Mouse (Mus musculus): ENCODE results near the gene Ppa2. TPM values are rescaled to one million over a fixed set of nuclear protein-coding genes. Genes with fewer than 3 reads are reported as not detected.

Gene Ppa2
- polyA plus RNA-seq, 1 experiment = 37.6 TPM

GRCm38 (mm10) chr3:133389803-133390387, 80.0 kb downstream of the Ppa2 start:
- DNase-seq (ENCODE audit: low read depth) = no peak

GRCm38 (mm10) chr3:133394531-133394930, 84.6 kb downstream of the Ppa2 start:
- no peak for DNase-seq (ENCODE audit: low read depth)

GRCm38 (mm10) chr3:133403849-133404248, 93.9 kb downstream of the Ppa2 start:
- no peak for DNase-seq (ENCODE audit: low read depth)

- no peak for DNase-seq (ENCODE audit: low read depth)
Measured at GRCm38 (mm10) chr3:133405636-133406035, 95.7 kb downstream of the Ppa2 start.

- DNase-seq (ENCODE audit: low read depth) = no peak
Measured at GRCm38 (mm10) chr3:133406248-133406647, 96.3 kb downstream of the Ppa2 start.

- DNase-seq (ENCODE audit: low read depth) = no peak
Measured at GRCm38 (mm10) chr3:133411123-133411675, 101.3 kb downstream of the Ppa2 start.

GRCm38 (mm10) chr3:133411768-133412167, 101.9 kb downstream of the Ppa2 start:
- DNase-seq (ENCODE audit: low read depth) = no peak

GRCm38 (mm10) chr3:133414747-133415146, 104.8 kb downstream of the Ppa2 start:
- no peak for DNase-seq (ENCODE audit: low read depth)

GRCm38 (mm10) chr3:133423073-133423472, 113.2 kb downstream of the Ppa2 start:
- DNase-seq (ENCODE audit: low read depth) = no peak

Other genes starting within 250 kb of the Ppa2 start
- 8.7 and 9.5 TPM in 2 replicates for gene Ints12, start 218.3 kb upstream of the Ppa2 start, polyA plus RNA-seq (2012; rRNA removed)
- 3.8 and 5.1 TPM in 2 replicates for gene Gstcd, start 218.1 kb upstream of the Ppa2 start, polyA plus RNA-seq (2012; rRNA removed)
- gene Arhgef38, start 75.2 kb upstream of the Ppa2 start, polyA plus RNA-seq (2012; rRNA removed) = 4.7 and 5.2 TPM in 2 replicates
- 13.8 and 16.9 TPM in 2 replicates for gene Tet2, start 235.0 kb downstream of the Ppa2 start, polyA plus RNA-seq (2012; rRNA removed)